Mouse (Mus musculus): Measurements from ENCODE around the gene Bglap3. TPM values are rescaled to one million over a fixed set of nuclear protein-coding genes. Genes with fewer than 3 reads are reported as not detected.
"Not testable (repeated sequence)": the region's sequence is repeated elsewhere in the genome, so short reads cannot be mapped to it uniquely, and the experiment has no call there.

Bglap3 gene
- total RNA-seq, 2 experiments from 2014 or later = 0.67 to 16.9 TPM

DNA sequence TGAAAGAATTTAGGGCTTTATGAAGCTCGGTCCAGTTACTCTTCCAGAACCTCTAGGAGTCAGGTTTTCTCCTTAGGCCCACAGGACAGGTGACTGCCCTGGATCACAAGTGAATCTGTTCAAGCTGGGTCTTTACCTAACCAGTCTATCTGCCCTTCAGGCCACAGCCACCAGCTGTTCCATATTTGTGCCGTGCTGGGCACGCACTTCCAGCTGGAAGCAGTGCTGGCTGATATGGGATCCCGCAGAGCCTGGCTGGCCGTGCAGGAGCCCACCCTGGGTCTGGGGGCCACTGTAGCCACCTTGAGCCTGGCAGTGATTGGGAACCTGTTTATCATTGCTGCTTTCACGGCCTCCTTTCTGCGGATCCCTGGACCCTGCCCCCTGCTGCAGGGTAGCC is 4.1 kb upstream of the Bglap3 start:
- not testable (repeated sequence) for DNase-seq

DNA sequence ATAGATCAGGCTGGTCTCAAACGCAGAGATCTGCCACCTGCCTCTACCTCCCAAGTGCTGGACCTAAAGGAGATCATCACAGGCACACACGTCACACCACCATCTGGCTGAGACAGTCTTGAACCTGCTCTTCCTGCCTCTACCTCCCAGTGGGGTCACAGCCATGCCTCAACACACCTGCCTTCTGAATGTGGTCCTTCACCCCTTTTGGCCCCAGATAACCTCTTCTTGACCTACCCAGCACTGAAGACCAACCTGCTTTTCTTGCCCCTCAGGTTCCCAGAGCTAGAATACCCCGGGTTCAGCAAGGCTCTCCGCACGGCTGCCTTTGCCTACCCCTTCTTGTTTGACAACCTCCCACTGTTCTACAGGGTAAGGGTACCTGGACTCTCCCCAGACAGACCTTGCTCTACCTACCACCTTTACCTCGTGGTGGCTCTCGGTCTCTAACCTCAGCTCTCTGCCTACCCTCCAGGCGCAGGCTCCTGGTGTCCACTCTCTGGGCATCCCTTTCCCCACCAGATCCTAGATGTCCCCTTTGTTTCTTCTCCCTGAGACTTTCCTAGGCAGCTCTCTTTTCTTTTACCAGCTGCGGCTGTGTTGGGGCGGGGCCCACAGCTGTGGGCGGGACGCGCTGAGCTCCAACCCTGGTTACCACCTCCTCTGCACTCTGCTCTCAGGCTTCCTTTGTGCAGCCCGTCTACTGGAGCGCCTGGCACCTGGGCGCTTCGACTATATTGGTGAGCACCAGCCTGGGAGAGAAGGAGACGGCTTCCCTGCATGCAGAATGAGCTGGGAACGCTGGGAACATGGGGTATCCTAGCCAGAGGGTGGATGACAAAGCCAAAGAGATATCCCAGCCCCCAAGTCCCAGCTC is 3.4 kb upstream of the Bglap3 start:
- DNase-seq = peak; percentile 4

DNA sequence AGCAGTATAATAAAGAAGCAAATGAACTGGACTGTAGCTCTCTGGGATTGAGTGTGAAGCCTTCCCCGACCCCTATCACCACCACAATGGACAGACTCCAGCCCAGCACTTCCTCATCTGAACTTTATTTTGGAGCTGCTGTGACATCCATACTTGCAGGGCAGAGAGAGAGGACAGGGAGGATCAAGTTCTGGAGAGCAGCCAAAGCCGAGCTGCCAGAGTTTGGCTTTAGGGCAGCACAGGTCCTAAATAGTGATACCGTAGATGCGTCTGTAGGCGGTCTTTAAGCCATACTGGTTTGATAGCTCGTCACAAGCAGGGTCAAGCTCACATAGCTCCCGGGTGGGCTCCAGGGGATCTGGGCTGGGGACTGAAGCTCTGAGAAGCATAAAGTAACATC is 4.0 kb downstream of the Bglap3 start:
- DNase-seq = not testable (repeated sequence)

DNA sequence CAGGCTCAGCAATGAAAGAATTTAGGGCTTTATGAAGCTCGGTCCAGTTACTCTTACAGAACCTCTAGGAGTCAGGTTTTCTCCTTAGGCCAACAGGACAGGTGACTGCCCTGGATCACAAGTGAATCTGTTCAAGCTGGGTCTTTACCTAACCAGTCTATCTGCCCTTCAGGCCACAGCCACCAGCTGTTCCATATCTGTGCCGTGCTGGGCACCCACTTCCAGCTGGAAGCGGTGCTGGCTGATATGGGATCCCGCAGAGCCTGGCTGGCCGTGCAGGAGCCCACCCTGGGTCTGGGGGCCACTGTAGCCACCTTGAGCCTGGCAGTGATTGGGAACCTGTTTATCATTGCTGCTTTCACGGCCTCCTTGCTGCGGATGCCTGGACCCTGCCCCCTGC is 5.0 kb downstream of the Bglap3 start:
- not testable (repeated sequence) for DNase-seq

DNA sequence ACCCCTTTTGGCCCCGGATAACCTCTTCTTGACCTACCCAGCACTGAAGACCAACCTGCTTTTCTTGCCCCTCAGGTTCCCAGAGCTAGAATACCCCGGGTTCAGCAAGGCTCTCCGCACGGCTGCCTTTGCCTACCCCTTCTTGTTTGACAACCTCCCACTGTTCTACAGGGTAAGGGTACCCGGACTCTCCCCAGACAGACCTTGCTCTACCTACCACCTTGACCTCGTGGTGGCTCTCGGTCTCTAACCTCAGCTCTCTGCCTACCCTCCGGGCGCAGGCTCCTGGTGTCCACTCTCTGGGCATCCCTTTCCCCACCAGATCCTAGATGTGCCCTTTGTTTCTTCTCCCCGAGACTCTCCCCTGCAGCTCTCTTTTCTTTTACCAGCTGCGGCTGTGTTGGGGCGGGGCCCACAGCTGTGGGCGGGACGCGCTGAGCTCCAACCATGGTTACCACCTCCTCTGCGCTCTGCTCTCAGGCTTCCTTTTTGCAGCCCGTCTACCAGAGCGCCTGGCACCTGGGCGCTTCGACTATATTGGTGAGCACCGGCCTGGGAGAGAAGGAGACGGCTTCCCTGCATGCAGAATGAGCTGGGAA is 5.6 kb downstream of the Bglap3 start:
- peak; percentile 71 for DNase-seq

DNA sequence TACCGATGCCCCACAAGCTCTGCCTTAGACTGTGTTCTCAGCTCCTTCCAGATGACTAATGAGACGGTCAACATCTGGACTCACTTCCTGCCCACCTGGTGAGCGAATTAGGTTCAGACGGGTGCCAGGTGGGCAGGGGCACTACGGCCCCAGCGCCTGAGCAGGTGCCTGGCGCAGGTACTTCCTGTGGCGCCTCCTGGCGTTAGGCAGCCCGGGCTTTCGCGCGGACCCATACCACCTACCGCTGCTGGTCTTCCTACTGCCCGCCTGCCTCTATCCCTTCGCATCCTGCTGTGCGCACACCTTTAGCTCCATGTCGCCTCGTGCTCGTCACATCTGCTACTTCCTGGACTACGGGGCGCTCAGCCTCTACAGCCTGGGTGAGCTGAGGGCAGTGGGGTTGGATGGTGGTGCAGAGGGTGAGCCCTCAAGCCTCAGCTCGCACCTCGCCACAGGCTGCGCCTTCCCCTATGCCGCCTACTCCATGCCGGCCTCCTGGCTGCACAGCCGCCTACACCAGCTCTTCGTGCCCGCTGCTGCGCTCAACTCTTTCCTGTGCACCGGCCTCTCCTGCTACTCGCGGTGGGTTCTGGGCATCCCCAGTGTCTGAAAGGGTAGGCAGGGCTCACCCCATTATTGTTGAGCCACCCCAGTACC is 6.7 kb downstream of the Bglap3 start:
- no peak for DNase-seq

DNA sequence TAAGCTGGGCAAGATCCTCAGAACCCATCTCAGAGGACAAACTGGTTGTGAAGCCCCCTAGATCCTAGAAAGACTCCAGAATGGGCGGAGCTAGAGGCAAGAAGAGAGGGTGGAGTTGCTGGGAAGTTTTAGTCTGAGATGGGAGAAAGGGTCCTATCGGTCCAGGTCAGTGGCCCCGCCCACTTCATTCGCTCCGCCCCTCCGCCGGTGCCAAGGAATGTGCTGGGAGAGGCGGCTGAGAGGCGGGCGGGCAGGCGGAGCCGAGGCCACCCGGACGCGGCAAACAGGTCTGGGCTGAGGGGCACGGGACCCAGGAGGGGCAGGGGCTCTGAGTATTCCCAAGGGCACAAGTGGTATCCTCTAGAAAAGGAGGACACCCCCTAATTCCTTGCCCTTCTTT is 8.2 kb downstream of the Bglap3 start, which contains the start of gene Paqr6:
TSS of gene Paqr6 (plus strand) at position 248 of the 400 bp plus-strand sequence.
- peak; percentile 82 for DNase-seq

DNA sequence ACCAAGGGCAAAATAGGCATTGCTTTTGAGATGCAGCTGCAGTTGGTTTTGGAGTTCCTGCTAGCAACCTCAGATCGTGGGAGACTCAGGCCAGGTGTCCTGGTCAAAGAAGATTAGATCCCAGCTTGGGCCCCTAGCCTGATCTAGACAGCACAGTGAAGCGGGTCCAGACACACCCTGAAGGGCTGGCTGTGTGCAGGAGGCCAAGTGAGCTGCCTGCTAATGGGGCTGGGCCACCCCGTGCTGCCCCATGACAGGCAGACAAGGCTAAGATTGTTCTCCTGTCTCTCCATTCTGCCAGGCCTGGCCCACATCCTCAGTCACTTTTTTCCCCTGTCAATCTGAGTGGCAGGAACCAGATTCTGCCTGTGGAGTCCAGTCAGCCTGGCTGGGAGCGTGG is 8.8 kb downstream of the Bglap3 start:
- no peak for DNase-seq

DNA sequence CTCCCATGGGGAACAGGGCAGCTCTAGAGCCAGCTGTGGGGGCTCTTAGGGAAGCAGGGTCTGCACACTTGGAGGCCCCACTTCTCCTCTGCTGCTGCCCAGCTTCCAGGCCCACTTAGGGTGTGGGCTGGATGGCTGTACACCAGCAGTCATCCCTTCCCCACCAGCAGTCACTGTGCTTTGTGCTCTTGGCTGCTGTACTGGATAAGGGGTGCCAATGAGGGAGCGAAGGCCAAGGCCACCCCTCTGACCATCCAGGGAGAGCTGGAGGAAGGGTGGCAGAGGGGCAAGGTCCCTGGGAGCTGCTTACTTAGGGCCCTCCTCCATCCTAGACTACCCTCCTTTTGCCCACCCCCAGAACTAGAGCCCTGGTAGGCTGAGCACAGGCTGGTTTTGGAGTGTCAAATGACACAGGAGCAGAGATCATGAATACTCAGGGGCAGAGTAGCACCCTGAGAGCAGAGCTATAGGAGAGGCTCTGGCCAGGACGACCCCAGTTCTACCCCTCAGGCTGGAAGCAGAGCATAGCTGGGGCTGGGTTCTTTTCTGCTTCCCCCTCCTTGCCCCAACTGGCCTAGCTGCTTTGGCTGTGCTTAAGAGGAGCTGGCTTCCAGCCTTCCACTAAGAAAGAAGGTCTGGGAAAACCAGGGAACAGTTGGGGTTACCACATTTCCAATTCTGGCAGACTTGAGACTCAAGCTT is 10.8 kb downstream of the Bglap3 start:
- no peak for DNase-seq

DNA sequence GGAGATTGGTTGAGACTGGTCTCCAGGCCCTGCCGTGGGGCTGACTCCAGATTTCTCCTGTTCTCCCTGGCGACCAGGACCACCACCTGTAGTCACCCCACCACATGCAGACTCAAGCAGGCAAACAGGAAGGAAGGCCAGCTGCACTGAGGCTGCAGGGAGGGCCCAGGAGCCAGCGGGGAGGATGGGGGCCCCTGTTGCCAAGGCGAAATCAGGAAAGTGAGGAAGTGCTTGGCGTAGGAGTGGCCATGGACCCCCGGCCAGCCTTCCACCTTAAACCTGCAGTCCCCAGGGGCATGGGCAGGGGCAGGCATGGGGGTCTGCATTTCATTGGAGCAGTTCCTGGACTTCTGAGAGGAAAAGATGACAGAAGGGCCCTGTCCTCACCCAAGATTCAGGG is 11.4 kb downstream of the Bglap3 start:
- no peak for DNase-seq

DNA sequence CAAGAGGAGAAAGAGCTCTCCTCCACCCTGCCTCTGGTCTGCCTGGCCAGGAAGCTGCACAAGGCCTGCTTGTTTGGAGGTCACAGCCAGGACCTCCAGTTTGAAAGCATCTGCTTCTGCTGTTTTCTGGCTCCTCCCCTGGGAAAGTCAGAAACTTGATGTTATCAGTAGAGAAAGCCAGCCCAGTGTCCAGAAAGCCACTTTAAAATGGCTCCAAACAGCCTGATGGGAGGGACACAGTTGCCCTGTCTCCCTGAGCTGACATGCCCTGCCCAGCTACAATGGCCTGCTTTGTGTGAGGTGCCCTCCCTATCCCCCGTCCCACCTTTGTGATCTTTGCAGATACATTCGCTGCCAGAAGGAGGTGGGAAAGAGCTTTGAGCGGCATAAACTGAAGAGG is 12.6 kb downstream of the Bglap3 start:
- no peak for DNase-seq

DNA sequence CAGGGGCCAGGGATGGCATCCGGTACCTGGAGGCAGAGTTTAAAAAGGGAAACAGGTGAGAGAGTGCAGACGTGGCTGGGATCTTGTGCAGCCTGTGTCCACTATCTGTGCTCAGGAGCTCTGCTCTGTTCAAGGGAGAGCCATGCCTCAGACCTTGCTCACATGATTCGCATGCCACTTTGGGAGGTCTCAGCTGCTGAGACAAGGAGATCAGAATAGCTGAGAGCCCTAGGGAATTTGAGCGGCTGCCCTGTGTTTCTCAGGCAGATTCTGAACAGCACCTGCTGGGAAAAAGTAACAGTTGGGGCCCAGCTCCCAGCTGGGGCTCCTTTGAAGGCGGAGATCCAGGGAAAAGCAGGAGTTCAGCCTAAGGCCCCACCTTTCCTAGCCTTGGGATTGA is 13.0 kb downstream of the Bglap3 start:
- no peak for DNase-seq

DNA sequence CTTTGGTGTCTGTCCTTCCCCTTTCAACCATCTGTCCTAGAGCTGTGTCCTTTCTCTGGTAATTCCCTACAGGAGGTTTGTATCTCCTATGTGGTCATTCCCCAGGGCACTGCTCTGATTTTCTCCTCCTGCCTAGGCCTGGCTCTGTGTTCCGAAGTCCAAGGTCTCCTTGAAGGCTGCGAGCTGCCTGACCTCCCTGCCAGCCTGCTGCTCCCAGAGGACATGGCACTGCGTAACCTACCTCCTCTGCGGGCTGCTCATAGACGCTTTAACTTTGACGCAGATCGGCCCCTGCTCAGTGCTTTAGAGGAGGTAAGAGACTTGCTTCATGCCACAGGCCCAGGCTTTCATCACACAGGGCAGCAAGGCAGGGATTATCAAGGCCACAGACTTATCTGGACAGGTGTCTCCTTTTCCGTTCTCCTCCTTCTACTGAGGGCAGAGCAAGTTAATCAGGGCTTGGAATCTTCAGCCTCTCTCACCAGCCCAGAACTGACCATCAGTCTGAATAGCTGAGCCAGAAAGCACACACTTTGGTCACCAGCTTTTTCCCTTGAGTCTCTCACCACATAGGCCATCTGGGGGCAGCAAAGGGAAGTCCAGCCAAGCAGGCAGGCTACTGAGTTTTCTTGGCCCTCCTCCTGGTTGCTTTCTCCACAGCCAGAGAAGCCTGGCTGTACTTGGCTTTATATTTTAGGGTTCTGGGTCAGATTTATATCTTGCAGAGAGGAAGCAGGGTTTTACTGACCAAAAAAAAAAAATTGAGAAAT is 18.0 kb downstream of the Bglap3 start:
- DNase-seq = peak; percentile 79

DNA sequence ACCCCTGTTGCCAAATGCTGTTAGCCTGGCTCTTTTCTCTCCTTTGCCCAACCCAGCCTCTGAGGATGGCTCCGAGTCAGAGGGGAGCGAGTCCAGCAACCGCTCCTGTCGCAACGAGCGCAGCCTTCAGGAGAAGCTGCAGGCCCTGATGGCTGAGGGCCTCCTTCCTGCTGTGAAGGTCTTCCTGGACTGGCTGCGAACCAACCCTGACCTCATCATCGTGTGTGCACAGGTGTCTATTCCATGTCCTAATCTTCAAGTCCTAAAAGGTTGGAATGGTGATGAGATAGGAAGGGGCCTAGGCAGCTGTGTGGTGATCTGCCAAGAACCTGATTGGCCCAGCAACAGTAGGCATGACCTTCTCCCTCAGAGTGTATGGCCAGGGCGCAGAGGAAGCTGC is 19.6 kb downstream of the Bglap3 start:
- DNase-seq = no peak

DNA sequence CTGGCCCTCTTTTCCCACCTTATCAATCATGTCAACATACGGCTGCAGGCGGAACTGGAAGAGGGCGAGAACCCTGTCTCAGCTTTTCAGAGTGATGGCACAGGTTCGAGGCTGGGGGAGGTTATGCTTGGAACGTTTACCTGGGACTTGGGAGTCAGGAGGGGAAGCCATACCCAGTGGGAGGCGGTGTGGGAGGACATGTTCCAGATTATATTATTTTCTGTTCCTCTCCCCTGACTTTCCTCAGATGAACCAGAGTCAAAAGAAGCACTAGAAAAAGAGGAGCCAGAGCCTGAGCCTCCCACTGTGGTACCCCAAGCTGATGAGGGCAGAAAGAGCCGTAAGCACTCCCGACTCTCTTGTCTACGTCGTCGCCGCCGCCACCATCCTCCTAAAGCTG is 21.8 kb downstream of the Bglap3 start:
- DNase-seq = no peak

DNA sequence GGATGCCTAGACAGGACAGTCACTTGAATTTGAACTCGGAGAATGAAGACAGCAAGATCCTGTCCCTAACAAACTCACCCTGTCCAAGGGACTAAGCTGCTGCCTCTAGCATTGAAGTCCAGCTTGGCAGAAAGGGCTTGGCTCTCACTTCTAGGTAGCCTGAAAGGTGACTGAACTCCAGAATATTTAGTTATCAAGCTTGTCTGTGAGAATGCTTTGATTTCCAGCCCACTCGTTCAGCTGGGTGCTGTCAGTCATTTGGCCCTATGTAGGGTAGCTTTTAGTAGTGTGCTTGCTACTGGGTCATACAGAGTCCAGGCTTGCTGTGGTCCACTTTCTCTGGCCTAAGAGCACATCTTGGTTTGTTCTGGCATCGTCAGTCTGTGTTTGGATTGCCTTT is 33.5 kb downstream of the Bglap3 start:
- DNase-seq = no peak

DNA sequence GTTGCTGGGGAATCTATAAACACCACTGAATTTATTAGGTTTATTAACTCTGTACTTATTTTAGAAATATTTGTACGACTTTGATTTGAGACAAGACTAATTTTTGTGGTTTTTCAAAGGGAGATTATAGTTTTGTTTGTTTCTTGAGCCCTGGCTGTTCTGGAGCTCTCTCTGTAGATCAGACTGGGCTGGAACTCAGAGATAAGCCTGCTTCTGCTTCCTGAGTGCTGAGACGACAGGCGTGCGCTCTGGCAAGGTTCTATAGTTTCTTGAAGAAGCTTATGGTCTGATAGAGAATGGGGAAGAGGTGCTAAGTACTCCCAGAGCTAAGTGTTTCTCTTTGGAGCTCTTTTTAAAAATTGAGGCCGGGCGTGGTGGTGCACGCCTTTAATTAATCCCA is 34.2 kb downstream of the Bglap3 start:
- DNase-seq = no peak

DNA sequence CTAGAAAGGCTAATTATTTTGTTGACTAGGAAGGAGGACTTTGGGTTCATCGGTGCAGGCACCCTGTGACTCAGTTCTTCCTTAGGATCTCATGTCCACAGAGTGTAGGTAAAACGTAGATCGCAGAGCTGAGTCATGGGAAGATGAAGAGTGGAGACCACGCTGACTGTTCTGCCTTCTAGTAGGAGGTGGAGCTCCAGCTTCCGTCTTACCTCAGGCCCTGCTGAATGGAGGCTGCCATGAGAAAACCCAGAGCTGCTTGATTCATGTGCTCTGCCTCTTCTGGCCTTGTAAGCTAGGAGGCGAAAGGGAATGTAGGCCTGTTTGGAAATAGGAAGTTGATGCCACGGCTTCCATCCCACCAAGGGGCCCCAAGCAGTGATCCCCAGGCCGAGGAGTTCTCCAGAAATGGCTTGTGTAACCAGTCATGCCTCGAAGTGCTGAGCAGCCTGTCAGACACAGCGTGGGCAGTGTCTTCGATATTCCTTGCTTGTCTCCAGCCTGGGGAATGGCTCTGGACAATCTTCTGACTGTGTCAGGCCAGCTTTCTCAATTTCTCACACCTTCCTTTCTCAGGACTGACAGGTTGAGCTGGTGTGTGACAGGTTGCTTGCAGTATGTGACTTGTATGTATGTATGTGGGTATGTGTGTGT is 35.0 kb downstream of the Bglap3 start:
- no peak for DNase-seq

DNA sequence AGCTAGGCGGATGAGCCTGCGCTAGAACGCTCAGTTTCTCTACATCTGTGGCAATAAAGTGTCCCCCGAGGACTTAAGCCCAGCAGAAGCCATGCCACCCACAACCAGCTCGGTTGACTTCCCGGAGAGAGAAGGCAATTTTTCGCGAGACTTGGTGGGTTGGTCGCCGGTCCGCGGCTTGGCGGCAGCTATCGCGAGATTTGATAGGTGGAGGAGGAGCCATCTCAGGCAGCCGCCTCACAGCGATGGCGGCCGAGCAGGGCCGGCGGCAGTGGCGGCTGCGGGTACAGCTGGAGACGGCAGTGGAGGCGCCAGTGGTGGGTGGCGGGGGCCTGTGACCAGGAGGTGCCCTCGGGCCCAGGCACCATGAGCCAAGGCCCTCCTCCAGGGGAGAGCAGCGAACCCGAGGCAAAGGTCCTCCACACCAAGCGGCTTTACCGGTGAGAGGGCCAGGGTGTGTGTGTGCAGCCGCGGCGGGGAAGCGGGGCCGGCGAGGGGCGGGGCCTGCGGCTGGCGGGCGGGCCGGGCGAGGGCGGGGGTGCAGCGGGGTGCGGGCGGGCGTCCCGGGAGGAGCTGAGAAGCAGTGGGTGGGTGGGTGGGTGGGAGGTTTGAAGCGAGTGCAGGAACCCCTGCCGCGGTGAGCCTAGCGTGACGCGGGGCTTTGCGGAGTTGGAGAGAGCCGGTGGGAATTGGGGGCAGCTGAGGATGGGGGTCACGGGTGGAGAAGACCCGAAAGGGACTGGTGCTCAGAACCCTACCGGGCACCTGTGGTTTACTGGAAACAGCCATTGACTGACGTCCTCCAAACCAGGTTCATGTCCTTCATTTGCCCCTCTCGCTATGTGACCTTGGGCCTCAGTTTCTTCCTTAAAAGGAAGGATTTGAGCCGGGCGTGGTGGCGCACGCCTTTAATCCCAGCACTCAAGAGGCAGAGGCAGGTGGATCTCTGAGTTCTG is 36.2 kb downstream of the Bglap3 start, which contains the start of the genes Tmem79 and Smg5:
TSS of gene Tmem79 (minus strand) at position 91 of the 956 bp plus-strand sequence.
TSS of gene Smg5 (plus strand) at position 203 of the 956 bp plus-strand sequence.
- DNase-seq = peak; percentile 96

All from adrenal gland, postnatal 10 days (tissue).